Mouse (Mus musculus) limb, embryonic 13.5 days (tissue): ENCODE results near the gene Celf2. TPM values are rescaled to one million over a fixed set of nuclear protein-coding genes. Genes with fewer than 3 reads are reported as not detected.

Experiments
- ATAC-seq: fragments of 200-750 bp; cut with Nextera tagmentation; 2 replicates; pipeline ENCODE4 v1.8.0; 2017; ENCODE audit warnings: low read depth, moderate number of reproducible peaks, moderate TSS enrichment; ENCODE audit not compliant: low FRiP score
- H3K27ac ChIP-seq: fragments of 300-500 bp; sonication (generic); 2 replicates; pipeline ENCODE4 v1.5.1; 2015; ENCODE audit warnings: inconsistent platforms, mild to moderate bottlenecking, moderate library complexity
- H3K27me3 ChIP-seq: fragments of 300-500 bp; sonication (generic); 2 replicates; pipeline ENCODE4 v1.6.1; 2015; ENCODE audit warnings: mild to moderate bottlenecking, inconsistent platforms
- H3K36me3 ChIP-seq: fragments of 300-500 bp; sonication (generic); 2 replicates; pipeline ENCODE4 v1.6.1; 2015; ENCODE audit warnings: inconsistent platforms, mild to moderate bottlenecking, moderate library complexity
- H3K4me1 ChIP-seq: fragments of 300-500 bp; sonication (generic); 2 replicates; pipeline ENCODE4 v1.6.1; 2015; ENCODE audit warnings: inconsistent platforms
- H3K4me2 ChIP-seq: fragments of 300-500 bp; sonication (generic); replicated peaks from 2 replicates; pipeline ENCODE4 v1.6.1; 2015; ENCODE audit warnings: inconsistent platforms, mild to moderate bottlenecking, moderate library complexity
- H3K4me3 ChIP-seq: fragments of 300-500 bp; sonication (generic); 2 replicates; pipeline ENCODE4 v1.5.1; 2015; ENCODE audit warnings: moderate library complexity, mild to moderate bottlenecking, inconsistent platforms
- H3K9ac ChIP-seq: fragments of 300-500 bp; sonication (generic); 2 replicates; pipeline ENCODE4 v1.6.1; 2015; ENCODE audit warnings: mild to moderate bottlenecking, inconsistent platforms
- H3K9me3 ChIP-seq: fragments of 300-500 bp; sonication (generic); 2 replicates; pipeline ENCODE4 v1.6.1; 2016; ENCODE audit warnings: inconsistent platforms
- WGBS: fragments of 180-500 bp; shearing (Covaris S2); methylation state at CpG from one replicate; pipeline ENCODE4 v1.1.7; 2015; 5-methylcytosine and 5-hydroxymethylcytosine counted together
- polyA plus RNA-seq: library from polyadenylated mRNA; unstranded; fragments of >200 nt; fragmentation: Nextera tagmentation; extraction: Ambion mirVana; gene quantifications from 2 replicates; pipeline ENCODE4 v1.2.1, GENCODE M21; 2015

Celf2 gene
- polyA plus RNA-seq, 1 experiment from 2014 or later: 68.8 TPM

DNA sequence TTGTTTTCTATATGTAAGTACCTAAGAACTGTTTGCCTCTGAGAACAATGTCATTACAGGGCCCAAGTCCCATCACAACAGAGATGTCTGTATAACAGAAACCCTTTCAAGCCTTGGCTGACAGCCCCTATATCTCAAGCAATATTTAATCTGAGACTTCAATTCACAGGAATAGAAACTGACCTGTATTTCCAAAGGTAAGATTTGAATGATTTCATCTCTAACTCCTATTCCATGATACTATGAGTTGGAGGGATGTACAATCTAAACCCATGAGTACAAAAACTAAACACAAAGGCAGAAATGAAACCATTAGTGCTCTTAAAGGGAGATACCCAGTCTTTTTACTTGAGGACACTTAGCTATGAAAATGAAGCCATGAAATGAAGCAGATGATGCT is 790.5 kb downstream of the Celf2 start:
- Histone ChIP-seq H3K27me3 (no peaks in the 10 kb centered on the region), H3K4me1 (peaks cover 28% of the 10 kb centered on the region), H3K36me3 (no peaks in the 10 kb centered on the region), H3K4me2 (no peak overlapping the region), H3K9ac (no peak overlapping the region), H3K4me3 (no peak overlapping the region), H3K27ac (no peak overlapping the region), H3K9me3 (no peaks in the 10 kb centered on the region)
- no peak for ATAC-seq

DNA sequence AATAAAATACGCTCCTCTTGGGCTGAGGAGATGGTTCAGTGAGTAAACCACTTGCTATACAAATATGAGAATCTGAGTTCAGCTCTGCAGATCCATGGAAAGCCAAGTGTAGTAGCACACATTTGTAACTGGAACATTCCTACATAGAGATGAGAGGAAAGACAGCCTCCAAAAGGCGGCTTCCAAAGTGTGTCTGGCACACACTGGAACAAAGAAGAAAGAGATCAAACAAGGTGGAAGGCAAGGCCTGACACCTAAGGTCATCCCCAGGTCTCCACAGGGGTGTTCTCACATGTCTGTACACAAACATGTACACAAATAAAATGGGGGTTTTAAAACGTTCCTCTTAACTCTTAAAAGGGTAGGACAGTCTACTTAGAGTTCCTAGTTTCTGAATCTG is 791.4 kb downstream of the Celf2 start:
- H3K4me1 ChIP-seq: peaks cover 28% of the 10 kb centered on the region
- no peak overlapping the region for H3K9ac ChIP-seq
- no peak for ATAC-seq
- no peaks in the 10 kb centered on the region for H3K9me3 ChIP-seq
- H3K4me2 ChIP-seq: no peak overlapping the region
- no peaks in the 10 kb centered on the region for H3K36me3 ChIP-seq
- 63% methylated on average over 3 of the region's 3 CpGs for WGBS
- H3K27me3 ChIP-seq: no peaks in the 10 kb centered on the region
- H3K4me3 ChIP-seq: no peak overlapping the region
- no peak overlapping the region for H3K27ac ChIP-seq

DNA sequence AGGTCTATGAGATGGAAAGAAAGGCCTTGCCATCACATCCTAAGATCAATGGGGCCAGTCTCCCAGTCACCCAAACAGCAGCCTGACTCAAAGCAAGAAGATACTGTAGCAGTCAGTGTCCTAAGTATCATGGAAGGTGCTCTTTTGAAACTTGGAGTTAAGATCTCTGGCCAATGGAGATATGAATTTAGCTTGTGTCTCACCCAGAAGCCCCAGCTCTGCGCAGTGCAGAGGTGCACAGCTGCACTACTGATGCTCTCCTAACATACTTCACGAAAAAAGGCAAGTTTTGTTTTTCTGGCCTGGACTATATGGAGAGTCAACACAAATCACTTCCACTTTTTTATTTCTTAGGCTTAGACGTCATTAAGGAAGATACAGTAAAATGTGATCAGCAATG is 793.8 kb downstream of the Celf2 start:
- Histone ChIP-seq H3K9ac (no peak overlapping the region), H3K36me3 (no peaks in the 10 kb centered on the region), H3K4me1 (peaks cover 4% of the 10 kb centered on the region), H3K27me3 (no peaks in the 10 kb centered on the region), H3K27ac (no peak overlapping the region), H3K4me2 (no peak overlapping the region), H3K9me3 (no peaks in the 10 kb centered on the region), H3K4me3 (no peak overlapping the region)
- ATAC-seq: no peak
- 83% methylated on average over 3 of the region's 3 CpGs for WGBS

GRCm38 (mm10) chr2:6713529-6713928 is 795.8 kb downstream of the Celf2 start:
- Histone ChIP-seq H3K9ac (no peak overlapping the region), H3K27ac (no peak overlapping the region), H3K36me3 (no peaks in the 10 kb centered on the region), H3K4me2 (no peak overlapping the region), H3K9me3 (no peaks in the 10 kb centered on the region), H3K4me1 (no peaks in the 10 kb centered on the region), H3K4me3 (no peak overlapping the region), H3K27me3 (no peaks in the 10 kb centered on the region)
- WGBS: 90% methylated on average over 6 of the region's 6 CpGs
- ATAC-seq: no peak

GRCm38 (mm10) chr2:6710687-6711430 is 798.5 kb downstream of the Celf2 start:
- Histone ChIP-seq H3K4me2 (no peak overlapping the region), H3K36me3 (no peaks in the 10 kb centered on the region), H3K27me3 (no peaks in the 10 kb centered on the region), H3K9ac (no peak overlapping the region), H3K4me3 (no peak overlapping the region), H3K27ac (no peak overlapping the region), H3K9me3 (no peaks in the 10 kb centered on the region), H3K4me1 (peaks cover 16% of the 10 kb centered on the region)
- 80% methylated on average over 7 of the region's 7 CpGs for WGBS
- ATAC-seq: no peak

GRCm38 (mm10) chr2:6707959-6708519 is 801.3 kb downstream of the Celf2 start:
- Histone ChIP-seq H3K36me3 (no peaks in the 10 kb centered on the region), H3K4me3 (no peak overlapping the region), H3K4me2 (no peak overlapping the region), H3K9ac (no peak overlapping the region), H3K9me3 (no peaks in the 10 kb centered on the region), H3K4me1 (peaks cover 23% of the 10 kb centered on the region), H3K27ac (no peak overlapping the region; the same call in 1 of the 2 replicates), H3K27me3 (no peaks in the 10 kb centered on the region)
- ATAC-seq: no peak
- 36% methylated on average over 5 of the region's 5 CpGs for WGBS

DNA sequence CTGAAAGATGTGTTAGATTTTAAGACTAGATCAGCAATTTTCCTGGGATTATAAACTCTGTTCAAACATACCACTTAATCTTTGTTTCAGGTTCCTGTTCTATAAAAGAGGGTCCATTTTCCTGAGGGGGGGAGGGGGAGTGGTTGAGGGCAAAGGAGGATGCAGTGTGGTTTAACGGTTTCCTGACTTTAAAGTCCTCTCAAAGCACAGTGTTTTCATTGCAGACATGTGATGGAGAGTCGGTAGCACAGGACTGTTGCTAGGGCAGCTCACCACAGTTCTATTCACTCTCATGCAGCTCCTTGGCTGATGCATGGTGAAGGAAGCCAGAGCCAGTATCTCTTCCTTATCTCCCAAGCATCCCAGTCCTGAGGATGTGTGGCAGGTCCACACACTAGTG is 802.1 kb downstream of the Celf2 start:
- Histone ChIP-seq H3K27ac (peak overlapping the region; percentile 17; the same call in 1 of the 2 replicates), H3K4me3 (no peak overlapping the region), H3K9ac (no peak overlapping the region), H3K4me1 (peaks cover 23% of the 10 kb centered on the region), H3K27me3 (no peaks in the 10 kb centered on the region), H3K36me3 (no peaks in the 10 kb centered on the region), H3K9me3 (no peaks in the 10 kb centered on the region), H3K4me2 (no peak overlapping the region)
- ATAC-seq: peak; percentile 36; the same call in 1 of the 2 replicates
- WGBS: 16% methylated on average over 2 of the region's 2 CpGs

- H3K27me3 ChIP-seq: no peaks in the 10 kb centered on the region
- 58% methylated on average over 11 of the region's 11 CpGs for WGBS
- H3K36me3 ChIP-seq: no peaks in the 10 kb centered on the region
- no peak overlapping the region for H3K4me3 ChIP-seq
- no peak overlapping the region for H3K4me2 ChIP-seq
- H3K27ac ChIP-seq: no peak overlapping the region
- ATAC-seq: no peak
- no peak overlapping the region for H3K9ac ChIP-seq
- H3K4me1 ChIP-seq: peaks cover 23% of the 10 kb centered on the region
- no peaks in the 10 kb centered on the region for H3K9me3 ChIP-seq
Measured at GRCm38 (mm10) chr2:6705929-6706739, 803.2 kb downstream of the Celf2 start.

GRCm38 (mm10) chr2:6705475-6705874 is 803.9 kb downstream of the Celf2 start:
- Histone ChIP-seq H3K27me3 (no peaks in the 10 kb centered on the region), H3K36me3 (no peaks in the 10 kb centered on the region), H3K4me2 (no peak overlapping the region), H3K27ac (no peak overlapping the region), H3K9me3 (no peaks in the 10 kb centered on the region), H3K4me3 (no peak overlapping the region), H3K9ac (no peak overlapping the region), H3K4me1 (peaks cover 23% of the 10 kb centered on the region)
- WGBS: 53% methylated on average over 7 of the region's 7 CpGs
- ATAC-seq: no peak

DNA sequence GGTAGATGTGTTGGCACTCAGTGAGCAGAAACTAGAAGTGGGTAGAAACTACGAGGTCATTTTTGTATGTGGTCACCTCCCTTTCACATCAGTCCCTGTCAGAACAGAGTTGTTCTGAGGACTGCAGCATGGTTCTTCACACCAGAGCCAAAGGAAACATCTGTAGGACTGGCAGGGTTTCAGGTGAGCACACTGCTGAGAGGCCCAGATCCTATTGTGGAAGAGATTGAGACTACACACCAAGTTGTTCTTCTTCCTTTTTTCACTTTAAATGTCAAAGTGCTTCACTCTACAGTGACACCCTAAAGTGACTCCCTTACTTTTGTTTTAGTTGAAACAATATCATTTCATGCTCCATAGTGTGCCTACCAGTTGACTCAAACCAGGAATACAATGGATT is 804.6 kb downstream of the Celf2 start:
- H3K4me3 ChIP-seq: no peak overlapping the region
- 82% methylated on average over 1 of the region's 1 CpGs for WGBS

GRCm38 (mm10) chr2:6704342-6704741 is 805.0 kb downstream of the Celf2 start:
- H3K4me2 ChIP-seq: no peak overlapping the region
- no peak overlapping the region for H3K4me3 ChIP-seq
- H3K36me3 ChIP-seq: no peaks in the 10 kb centered on the region
- no peak overlapping the region for H3K27ac ChIP-seq
- no peak for ATAC-seq
- no peaks in the 10 kb centered on the region for H3K27me3 ChIP-seq
- no peak overlapping the region for H3K9ac ChIP-seq
- 87% methylated on average over 7 of the region's 7 CpGs for WGBS
- H3K9me3 ChIP-seq: no peaks in the 10 kb centered on the region
- H3K4me1 ChIP-seq: peaks cover 23% of the 10 kb centered on the region

More for the DNA sequence above, 804.6 kb downstream of the Celf2 start:
- ATAC-seq: no peak
- H3K27ac ChIP-seq: no peak overlapping the region
- no peak overlapping the region for H3K4me2 ChIP-seq
- H3K9ac ChIP-seq: no peak overlapping the region
- H3K27me3 ChIP-seq: no peaks in the 10 kb centered on the region
- no peaks in the 10 kb centered on the region for H3K36me3 ChIP-seq
- H3K4me1 ChIP-seq: peaks cover 23% of the 10 kb centered on the region
- no peaks in the 10 kb centered on the region for H3K9me3 ChIP-seq

DNA sequence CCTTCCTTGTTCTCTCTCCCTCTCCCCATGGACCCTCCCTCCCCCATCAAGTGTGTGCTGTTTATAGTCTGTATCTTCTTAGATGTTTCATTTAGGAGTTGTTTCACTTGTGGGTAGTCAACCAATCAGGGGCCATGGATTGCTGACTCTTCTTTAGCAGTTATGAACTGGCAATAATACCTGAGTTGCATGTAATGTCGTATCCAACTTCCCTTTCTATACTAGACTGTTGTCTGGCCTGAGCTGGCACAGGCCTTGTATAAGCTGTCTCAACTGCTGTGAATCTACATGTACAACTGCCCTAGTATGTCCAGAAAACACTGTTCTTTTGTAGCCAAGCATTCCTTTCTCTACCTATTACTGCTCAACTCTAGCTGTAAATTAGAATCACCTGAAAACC is 813.0 kb downstream of the Celf2 start:
- no peaks in the 10 kb centered on the region for H3K4me1 ChIP-seq
- no peak overlapping the region for H3K4me2 ChIP-seq
- no peak overlapping the region for H3K27ac ChIP-seq
- H3K36me3 ChIP-seq: no peaks in the 10 kb centered on the region
- H3K27me3 ChIP-seq: no peaks in the 10 kb centered on the region
- no peak overlapping the region for H3K4me3 ChIP-seq
- H3K9me3 ChIP-seq: no peaks in the 10 kb centered on the region
- no peak for ATAC-seq
- no peak overlapping the region for H3K9ac ChIP-seq
- WGBS: 80% methylated on average over 1 of the region's 1 CpGs
